Mouse (Mus musculus): ENCODE results near the gene Srebf1. TPM values are rescaled to one million over a fixed set of nuclear protein-coding genes. Genes with fewer than 3 reads are reported as not detected.
A peak's percentile ranks its signal among the peaks of the same experiment; 100 is the strongest.

Gene Srebf1
- polyA plus RNA-seq, 1 experiment from 2014 or later: 34.1 TPM

GRCm38 (mm10) chr11:60208201-60208600, 14.2 kb downstream of the Srebf1 start:
- peak overlapping the region; percentile 60 for H3K9ac ChIP-seq (ENCODE audit: low read depth, low read length)
- peak overlapping the region; percentile 17 for H3K4me3 ChIP-seq (ENCODE audit: low read depth, low read length)
- WGBS: 59% methylated on average over 6 of the region's 6 CpGs
- peak overlapping the region; percentile 80; the same call in 1 of the 2 replicates for H3K27ac ChIP-seq (ENCODE audit: low read length)
- peaks cover 46% of the 10 kb centered on the region for H3K4me1 ChIP-seq (ENCODE audit: control insufficient read depth, insufficient read depth, low read length)
- H3K4me2 ChIP-seq (ENCODE audit: low read length): peak overlapping the region; percentile 70
- H3K36me3 ChIP-seq (ENCODE audit: control insufficient read depth, insufficient read depth, low read length): peaks cover 13% of the 10 kb centered on the region; the same call in 1 of the 2 replicates
- no peak for ATAC-seq
- no peaks in the 10 kb centered on the region for H3K9me3 ChIP-seq (replicated peaks; ENCODE audit: control insufficient read depth, low read length, poor library complexity, severe bottlenecking)
- H3K27me3 ChIP-seq (ENCODE audit: control insufficient read depth, insufficient read depth, low read depth, low read length): no peaks in the 10 kb centered on the region

- WGBS: 79% methylated on average over 5 of the region's 5 CpGs
- H3K36me3 ChIP-seq (ENCODE audit: control insufficient read depth, insufficient read depth, low read length): peaks cover 17% of the 10 kb centered on the region; the same call in 1 of the 2 replicates
- peaks cover 52% of the 10 kb centered on the region for H3K4me1 ChIP-seq (ENCODE audit: control insufficient read depth, insufficient read depth, low read length)
Observed at GRCm38 (mm10) chr11:60206207-60206606, 16.2 kb downstream of the Srebf1 start.

GRCm38 (mm10) chr11:60205026-60205425, 17.4 kb downstream of the Srebf1 start:
- H3K36me3 ChIP-seq (ENCODE audit: control insufficient read depth, insufficient read depth, low read length): peaks cover 17% of the 10 kb centered on the region; the same call in 1 of the 2 replicates
- no peak overlapping the region for H3K9ac ChIP-seq (ENCODE audit: low read depth, low read length)
- no peak for ATAC-seq
- no peak overlapping the region for H3K4me3 ChIP-seq (ENCODE audit: low read depth, low read length)
- 83% methylated on average over 12 of the region's 12 CpGs for WGBS
- peaks cover 51% of the 10 kb centered on the region for H3K4me1 ChIP-seq (ENCODE audit: control insufficient read depth, insufficient read depth, low read length)
- H3K9me3 ChIP-seq (replicated peaks; ENCODE audit: control insufficient read depth, low read length, poor library complexity, severe bottlenecking): no peaks in the 10 kb centered on the region
- H3K4me2 ChIP-seq (ENCODE audit: low read length): no peak overlapping the region
- H3K27me3 ChIP-seq (ENCODE audit: control insufficient read depth, insufficient read depth, low read depth, low read length): no peaks in the 10 kb centered on the region
- no peak overlapping the region for H3K27ac ChIP-seq (ENCODE audit: low read length)

More at GRCm38 (mm10) chr11:60206207-60206606, 16.2 kb downstream of the Srebf1 start:
- Histone ChIP-seq H3K4me2 (ENCODE audit: low read length) (no peak overlapping the region), H3K4me3 (ENCODE audit: low read depth, low read length) (no peak overlapping the region), H3K9me3 (replicated peaks; ENCODE audit: control insufficient read depth, low read length, poor library complexity, severe bottlenecking) (no peaks in the 10 kb centered on the region), H3K27ac (ENCODE audit: low read length) (no peak overlapping the region), H3K9ac (ENCODE audit: low read depth, low read length) (peak overlapping the region; percentile 37; the same call in 1 of the 2 replicates), H3K27me3 (ENCODE audit: control insufficient read depth, insufficient read depth, low read depth, low read length) (no peaks in the 10 kb centered on the region)
- ATAC-seq: no peak

GRCm38 (mm10) chr11:60202710-60203638, 19.4 kb downstream of the Srebf1 start:
- peaks cover 20% of the 10 kb centered on the region for H3K36me3 ChIP-seq (ENCODE audit: control insufficient read depth, insufficient read depth, low read length)
- no peak overlapping the region for H3K4me3 ChIP-seq (ENCODE audit: low read depth, low read length)
- H3K27ac ChIP-seq (ENCODE audit: low read length): peak overlapping the region; percentile 53
- 84% methylated on average over 26 of the region's 26 CpGs for WGBS
- H3K27me3 ChIP-seq (ENCODE audit: control insufficient read depth, insufficient read depth, low read depth, low read length): no peaks in the 10 kb centered on the region
- H3K9ac ChIP-seq (ENCODE audit: low read depth, low read length): peak overlapping the region; percentile 36; the same call in 1 of the 2 replicates
- peaks cover 35% of the 10 kb centered on the region for H3K4me1 ChIP-seq (ENCODE audit: control insufficient read depth, insufficient read depth, low read length)
- ATAC-seq: 0 out of 2 replicates have a peak, but pooled peaks have one; percentile 9
- H3K9me3 ChIP-seq (replicated peaks; ENCODE audit: control insufficient read depth, low read length, poor library complexity, severe bottlenecking): no peaks in the 10 kb centered on the region
- H3K4me2 ChIP-seq (ENCODE audit: low read length): no peak overlapping the region

- Histone ChIP-seq H3K4me2 (ENCODE audit: low read length) (no peak overlapping the region), H3K9ac (ENCODE audit: low read depth, low read length) (peak overlapping the region; percentile 63; the same call in 1 of the 2 replicates), H3K4me3 (ENCODE audit: low read depth, low read length) (no peak overlapping the region), H3K36me3 (ENCODE audit: control insufficient read depth, insufficient read depth, low read length) (peaks cover 23% of the 10 kb centered on the region), H3K27me3 (ENCODE audit: control insufficient read depth, insufficient read depth, low read depth, low read length) (no peaks in the 10 kb centered on the region), H3K27ac (ENCODE audit: low read length) (peak overlapping the region; percentile 83), H3K9me3 (replicated peaks; ENCODE audit: control insufficient read depth, low read length, poor library complexity, severe bottlenecking) (no peaks in the 10 kb centered on the region), H3K4me1 (ENCODE audit: control insufficient read depth, insufficient read depth, low read length) (peaks cover 20% of the 10 kb centered on the region)
- 88% methylated on average over 11 of the region's 11 CpGs for WGBS
- no peak for ATAC-seq
Observed at GRCm38 (mm10) chr11:60200384-60200783, 22.0 kb downstream of the Srebf1 start.

- H3K27ac ChIP-seq (ENCODE audit: low read length): peak overlapping the region; percentile 83
- WGBS: 5% methylated on average over 18 of the region's 18 CpGs
- peak overlapping the region; percentile 42 for H3K4me2 ChIP-seq (ENCODE audit: low read length)
- peak overlapping the region; percentile 63 for H3K9ac ChIP-seq (ENCODE audit: low read depth, low read length)
- peaks cover 20% of the 10 kb centered on the region for H3K4me1 ChIP-seq (ENCODE audit: control insufficient read depth, insufficient read depth, low read length)
- H3K36me3 ChIP-seq (ENCODE audit: control insufficient read depth, insufficient read depth, low read length): peaks cover 24% of the 10 kb centered on the region
- peak; percentile 71 for ATAC-seq
- no peak overlapping the region for H3K4me3 ChIP-seq (ENCODE audit: low read depth, low read length)
- H3K9me3 ChIP-seq (replicated peaks; ENCODE audit: control insufficient read depth, low read length, poor library complexity, severe bottlenecking): peaks cover 4% of the 10 kb centered on the region; the same call in 1 of the 2 replicates
- H3K27me3 ChIP-seq (ENCODE audit: control insufficient read depth, insufficient read depth, low read depth, low read length): no peaks in the 10 kb centered on the region
Observed at GRCm38 (mm10) chr11:60199702-60200184, 22.6 kb downstream of the Srebf1 start.

- Histone ChIP-seq H3K4me2 (ENCODE audit: low read length) (no peak overlapping the region), H3K27me3 (ENCODE audit: control insufficient read depth, insufficient read depth, low read depth, low read length) (no peaks in the 10 kb centered on the region), H3K9ac (ENCODE audit: low read depth, low read length) (no peak overlapping the region), H3K4me3 (ENCODE audit: low read depth, low read length) (no peak overlapping the region), H3K9me3 (replicated peaks; ENCODE audit: control insufficient read depth, low read length, poor library complexity, severe bottlenecking) (peaks cover 4% of the 10 kb centered on the region; the same call in 1 of the 2 replicates), H3K36me3 (ENCODE audit: control insufficient read depth, insufficient read depth, low read length) (peaks cover 26% of the 10 kb centered on the region), H3K4me1 (ENCODE audit: control insufficient read depth, insufficient read depth, low read length) (peaks cover 20% of the 10 kb centered on the region), H3K27ac (ENCODE audit: low read length) (0 out of 2 replicates have a peak overlapping the region, but pooled peaks have one; percentile 36)
- ATAC-seq: no peak
- WGBS: 90% methylated on average over 12 of the region's 12 CpGs
Observed at GRCm38 (mm10) chr11:60198651-60199050, 23.7 kb downstream of the Srebf1 start.

- no peak overlapping the region for H3K4me2 ChIP-seq (ENCODE audit: low read length)
- peaks cover 26% of the 10 kb centered on the region for H3K36me3 ChIP-seq (ENCODE audit: control insufficient read depth, insufficient read depth, low read length)
- 76% methylated on average over 24 of the region's 24 CpGs for WGBS
- peaks cover 14% of the 10 kb centered on the region for H3K4me1 ChIP-seq (ENCODE audit: control insufficient read depth, insufficient read depth, low read length)
- H3K27ac ChIP-seq (ENCODE audit: low read length): peak overlapping the region; percentile 36; the same call in 1 of the 2 replicates
- no peak overlapping the region for H3K9ac ChIP-seq (ENCODE audit: low read depth, low read length)
- no peak overlapping the region for H3K4me3 ChIP-seq (ENCODE audit: low read depth, low read length)
- no peak for ATAC-seq
- peaks cover 4% of the 10 kb centered on the region; the same call in 1 of the 2 replicates for H3K9me3 ChIP-seq (replicated peaks; ENCODE audit: control insufficient read depth, low read length, poor library complexity, severe bottlenecking)
- H3K27me3 ChIP-seq (ENCODE audit: control insufficient read depth, insufficient read depth, low read depth, low read length): no peaks in the 10 kb centered on the region
Observed at GRCm38 (mm10) chr11:60197998-60198619, 24.3 kb downstream of the Srebf1 start.
